In the genomic region with DNA sequence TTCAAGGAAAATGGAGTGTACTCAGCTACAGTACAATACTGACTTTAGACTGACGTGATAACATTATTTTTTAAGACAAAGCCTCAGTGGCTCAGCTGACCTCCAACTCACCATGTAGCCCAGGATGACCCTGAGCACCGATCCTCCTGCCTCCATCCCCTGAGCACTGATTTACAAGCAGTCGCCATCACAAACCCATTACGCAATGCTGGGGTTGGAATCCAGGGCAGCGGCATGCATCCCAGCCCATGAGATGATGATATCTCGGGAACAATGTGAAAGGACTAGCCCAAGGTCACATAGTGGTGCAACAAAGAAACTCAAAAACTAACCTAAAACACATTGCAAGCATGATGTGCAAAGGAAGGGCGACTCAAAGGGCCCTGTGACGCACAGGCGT, we compare ENCODE assay signal across 14 mouse cellular contexts.
"Had no signal": no experiment of that assay in that cellular context is flagged by ENCODE, and none has a peak within 500 bp of the region (broad histone marks: within the 10 kb centered on the region; RNA-seq: fewer than 3 reads in every experiment).

No protein-coding gene starts in this region.

- H3K27ac ChIP-seq: kidney, postnatal 0 days; left cerebral cortex, adult 2 months; limb, embryonic 10.5 days; liver, embryonic 15.5 days; midbrain, embryonic 13.5 days; neural tube, embryonic 15.5 days; stomach, embryonic 15.5 days had no signal

- DNase-seq: kidney, adult 8-10 months; kidney, postnatal 4 days; lung, adult 2 months; lung, postnatal 36 days; retina, postnatal 1 day; thymus, postnatal 4 days had no signal

- H3K36me3 ChIP-seq: stomach, embryonic 15.5 days had no signal

- H3K4me1 ChIP-seq: limb, embryonic 10.5 days; liver, embryonic 15.5 days; midbrain, embryonic 13.5 days; neural tube, embryonic 15.5 days; stomach, embryonic 15.5 days had no signal

- H3K27me3 ChIP-seq: liver, embryonic 15.5 days; midbrain, embryonic 13.5 days; neural tube, embryonic 15.5 days; stomach, embryonic 15.5 days had no signal

- H3K4me3 ChIP-seq: left cerebral cortex, adult 2 months; limb, embryonic 10.5 days; liver, embryonic 15.5 days; midbrain, embryonic 13.5 days; myocyte; neural tube, embryonic 15.5 days; stomach, embryonic 15.5 days had no signal
